Mouse (Mus musculus) c-Kit-positive CD71-positive TER-119-negative erythroid progenitor cells, embryonic 14.5 days (primary cell): ENCODE results near the gene Acot7.

Experiments
- DNase-seq: peaks from one replicate; pipeline ENCODE4 v3.0.0-alpha.2; 2013; ENCODE audit warnings: low read depth

Acot7 gene

GRCm38 (mm10) chr4:152273621-152274236 is 95.8 kb downstream of the Acot7 start, which contains the start of gene Gpr153:
Gpr153 (plus strand) TSS chr4:152274232.
- DNase-seq = no peak

GRCm38 (mm10) chr4:152274681-152275131 is 96.8 kb downstream of the Acot7 start:
- no peak for DNase-seq

GRCm38 (mm10) chr4:152276389-152277347 is 98.7 kb downstream of the Acot7 start:
- no peak for DNase-seq

GRCm38 (mm10) chr4:152277916-152278315 is 100.0 kb downstream of the Acot7 start:
- no peak for DNase-seq

- DNase-seq = no peak
Measured at GRCm38 (mm10) chr4:152278986-152279385, 101.1 kb downstream of the Acot7 start.

GRCm38 (mm10) chr4:152281601-152282000 is 103.7 kb downstream of the Acot7 start:
- no peak for DNase-seq

- DNase-seq = no peak
Measured at GRCm38 (mm10) chr4:152282721-152283120, 104.8 kb downstream of the Acot7 start.

- DNase-seq = peak; percentile 53
Measured at GRCm38 (mm10) chr4:152283186-152283950, 105.4 kb downstream of the Acot7 start.

- no peak for DNase-seq
Measured at GRCm38 (mm10) chr4:152285505-152285904, 107.6 kb downstream of the Acot7 start.

- DNase-seq = no peak
Measured at GRCm38 (mm10) chr4:152286183-152286582, 108.2 kb downstream of the Acot7 start.

- peak; percentile 48 for DNase-seq
Measured at GRCm38 (mm10) chr4:152286887-152287286, 109.0 kb downstream of the Acot7 start.

- no peak for DNase-seq
Measured at GRCm38 (mm10) chr4:152287317-152288120, 109.6 kb downstream of the Acot7 start.

- DNase-seq = no peak
Measured at GRCm38 (mm10) chr4:152288398-152288945, 110.5 kb downstream of the Acot7 start.

GRCm38 (mm10) chr4:152290385-152290784 is 112.5 kb downstream of the Acot7 start:
- DNase-seq = no peak

GRCm38 (mm10) chr4:152290991-152291390 is 113.1 kb downstream of the Acot7 start:
- no peak for DNase-seq

- no peak for DNase-seq
Measured at GRCm38 (mm10) chr4:152291562-152291961, 113.6 kb downstream of the Acot7 start, which contains the start of gene Hes3. Hes3 (minus strand) TSS chr4:152291662.

- no peak for DNase-seq
Measured at GRCm38 (mm10) chr4:152292102-152292765, 114.3 kb downstream of the Acot7 start.

- no peak for DNase-seq
Measured at GRCm38 (mm10) chr4:152294188-152294929, 116.4 kb downstream of the Acot7 start.

- DNase-seq = peak; percentile 58
Measured at GRCm38 (mm10) chr4:152295916-152296315, 118.0 kb downstream of the Acot7 start.

GRCm38 (mm10) chr4:152296371-152296770 is 118.4 kb downstream of the Acot7 start:
- no peak for DNase-seq
